Mouse (Mus musculus) ES-Bruce4 (cell line): Measurements from ENCODE around the gene Olfr573-ps1.

Experiments
- CTCF ChIP-seq: IDR thresholded peaks from one replicate; pipeline ENCODE4 v1.8.1; 2011; ENCODE audit warnings: low read depth, low read length
- EP300 ChIP-seq: IDR thresholded peaks from 2 replicates; pipeline ENCODE4 v1.6.1; 2011; ENCODE audit warnings: low read depth, low read length; ENCODE audit not compliant: insufficient read depth
- POLR2A ChIP-seq: IDR thresholded peaks from one replicate; pipeline ENCODE4 v1.8.1; 2011; ENCODE audit warnings: low read length; ENCODE audit not compliant: insufficient read depth

- TF ChIP-seq CTCF (no peak), POLR2A (no peak), EP300 (no peak)
Observed at GRCm38 (mm10) chr7:102943417-102943816, 1.0 kb upstream of the Olfr573-ps1 start.
